Mouse (Mus musculus) forebrain, embryonic 14.5 days (tissue): ENCODE measurements at regions not wholly inside any gene's neighbourhood (a gene's known extent, or its start where the extent isn't known, plus 50 kb on each side); places are given as distances from the start of the nearest gene placed in this dataset.

Experiments used
- ATAC-seq: fragments of 200-750 bp; cut with Nextera tagmentation; 2 replicates; pipeline ENCODE4 v1.8.0; 2017; ENCODE audit warnings: mild to moderate bottlenecking, moderate library complexity
- DNase-seq: peaks from one replicate; pipeline ENCODE4 v3.0.0-alpha.2; 2015; ENCODE audit warnings: low spot score
- H3K27ac ChIP-seq: fragments of 300-500 bp; sonication (generic); 2 replicates; pipeline ENCODE4 v1.5.1; 2014; ENCODE audit warnings: low read depth, mild to moderate bottlenecking, control low read depth, low read length, moderate library complexity
- H3K27me3 ChIP-seq: fragments of 300-500 bp; sonication (generic); replicated peaks from 2 replicates; pipeline ENCODE4 v1.6.1; 2014; ENCODE audit warnings: low read length, control low read depth, mixed read lengths; ENCODE audit not compliant: control insufficient read depth, insufficient read depth
- H3K36me3 ChIP-seq: fragments of 300-500 bp; sonication (generic); 2 replicates; pipeline ENCODE4 v1.6.1; 2014; ENCODE audit warnings: low read length, control low read depth; ENCODE audit not compliant: control insufficient read depth, insufficient read depth
- H3K4me1 ChIP-seq: fragments of 300-500 bp; sonication (generic); 2 replicates; pipeline ENCODE4 v1.6.1; 2014; ENCODE audit warnings: antibody characterized with exemption, low read length, control low read depth; ENCODE audit not compliant: control insufficient read depth, insufficient read depth
- H3K4me2 ChIP-seq: fragments of 300-500 bp; sonication (generic); 2 replicates; pipeline ENCODE4 v1.6.1; 2014; ENCODE audit warnings: mild to moderate bottlenecking, control low read depth, low read length
- H3K4me3 ChIP-seq: fragments of 300-500 bp; sonication (generic); 2 replicates; pipeline ENCODE4 v1.5.1; 2014; ENCODE audit warnings: low read depth, low read length, control low read depth
- H3K9ac ChIP-seq: fragments of 300-500 bp; sonication (generic); 2 replicates; pipeline ENCODE4 v1.6.1; 2014; ENCODE audit warnings: mild to moderate bottlenecking, low read length, control low read depth, moderate library complexity
- H3K9me3 ChIP-seq: fragments of 300-500 bp; sonication (generic); replicated peaks from 2 replicates; pipeline ENCODE4 v1.6.1; 2016; ENCODE audit warnings: low read length, control low read depth, mixed read lengths; ENCODE audit not compliant: control insufficient read depth
- WGBS: fragments of 180-500 bp; shearing (Covaris S2); extraction: QIAGEN DNeasy Blood & Tissue Kit; methylation state at CpG from one replicate; pipeline ENCODE4 v1.1.7; 2014; 5-methylcytosine and 5-hydroxymethylcytosine counted together

DNA sequence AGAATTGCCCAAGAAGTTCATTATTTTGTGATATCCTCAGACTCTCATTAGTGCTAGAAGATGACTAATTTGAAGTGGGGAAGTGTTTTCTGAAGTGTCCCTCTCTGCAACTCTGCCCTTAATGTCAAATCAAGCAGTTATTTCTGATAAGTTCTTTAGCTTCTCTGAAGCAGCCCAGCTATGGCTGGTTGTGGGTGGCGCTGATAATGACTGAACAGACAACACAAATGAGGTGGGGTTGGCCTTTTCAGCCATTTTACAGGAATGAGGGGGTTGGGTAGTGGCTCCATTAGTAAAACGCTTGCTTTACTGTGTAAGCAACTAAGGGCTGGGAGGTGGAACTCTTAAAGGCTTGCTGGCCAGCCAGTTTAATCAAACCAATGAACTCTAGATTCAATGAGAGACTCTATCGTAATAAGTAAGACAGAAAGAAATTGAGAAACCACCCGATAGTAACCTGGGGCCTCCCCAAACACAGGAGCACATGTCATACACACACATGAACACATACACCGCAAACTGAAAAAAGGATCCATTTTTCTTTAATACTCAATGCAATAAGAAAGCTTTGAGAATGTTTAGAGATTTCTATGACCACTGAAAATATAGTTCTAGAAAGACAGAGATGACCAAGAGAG is 1268.3 kb upstream of the A1bg start:
- H3K27ac ChIP-seq, result no peak overlapping the region
- no peak overlapping the region for H3K9ac ChIP-seq
- no peaks in the 10 kb centered on the region for H3K36me3 ChIP-seq
- no peak for DNase-seq
- no peak overlapping the region for H3K4me2 ChIP-seq
- H3K4me1 ChIP-seq, result no peaks in the 10 kb centered on the region
- H3K4me3 ChIP-seq, result no peak overlapping the region
- no peaks in the 10 kb centered on the region for H3K27me3 ChIP-seq
- 82% methylated on average over 5 of the region's 5 CpGs for WGBS
- H3K9me3 ChIP-seq, result no peaks in the 10 kb centered on the region
- no peak for ATAC-seq

DNA sequence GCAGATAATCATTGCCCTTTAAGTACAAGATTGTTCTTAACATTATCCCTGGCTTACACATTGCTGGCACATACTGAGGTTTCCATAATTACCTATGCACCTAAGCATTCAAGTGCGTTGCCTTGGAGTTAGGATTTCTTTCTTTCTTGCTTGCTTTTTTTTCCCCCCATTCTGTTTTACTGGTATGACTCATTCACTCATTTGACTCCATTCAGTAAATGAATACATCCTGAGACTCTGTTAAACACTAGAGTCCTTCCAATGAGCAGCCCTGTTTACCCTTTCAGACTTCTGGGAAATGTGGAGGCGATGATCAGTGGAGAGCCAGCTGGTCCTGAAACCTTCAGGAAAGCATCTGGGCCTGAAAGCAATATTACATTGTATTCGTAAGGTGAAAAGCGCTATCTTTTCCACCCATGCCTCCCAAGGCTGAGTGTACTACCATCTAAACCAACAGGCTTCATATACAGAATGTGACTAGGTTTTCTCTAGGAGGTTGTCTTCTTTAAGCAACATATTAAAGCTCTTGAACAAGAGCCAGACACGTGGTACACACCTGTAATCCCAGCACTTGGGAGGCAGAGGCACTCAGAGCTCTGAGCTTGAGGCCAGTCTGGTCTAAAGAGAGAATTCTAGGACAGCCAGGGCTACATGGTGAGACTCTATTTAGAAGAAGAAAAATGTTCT is 1267.6 kb upstream of the A1bg start:
- WGBS, result 61% methylated on average over 5 of the region's 5 CpGs

GRCm38 (mm10) chr15:62189565-62190181 is 1266.9 kb upstream of the A1bg start:
- Histone ChIP-seq H3K9me3 (no peaks in the 10 kb centered on the region), H3K4me2 (no peak overlapping the region), H3K27me3 (no peaks in the 10 kb centered on the region), H3K36me3 (no peaks in the 10 kb centered on the region), H3K4me1 (no peaks in the 10 kb centered on the region), H3K9ac (no peak overlapping the region), H3K27ac (no peak overlapping the region), H3K4me3 (no peak overlapping the region)
- WGBS, result 83% methylated on average over 14 of the region's 14 CpGs
- ATAC-seq, result no peak
- no peak for DNase-seq

More for the DNA sequence above, 1267.6 kb upstream of the A1bg start:
- Histone ChIP-seq H3K27ac (no peak overlapping the region), H3K27me3 (no peaks in the 10 kb centered on the region), H3K4me2 (no peak overlapping the region), H3K4me3 (no peak overlapping the region), H3K4me1 (no peaks in the 10 kb centered on the region), H3K9ac (no peak overlapping the region), H3K9me3 (no peaks in the 10 kb centered on the region), H3K36me3 (no peaks in the 10 kb centered on the region)
- DNase-seq (no peak), ATAC-seq (no peak)

- no peak for DNase-seq
- no peaks in the 10 kb centered on the region for H3K9me3 ChIP-seq
- no peak overlapping the region for H3K9ac ChIP-seq
- no peak overlapping the region for H3K4me2 ChIP-seq
- H3K36me3 ChIP-seq, result no peaks in the 10 kb centered on the region
- no peaks in the 10 kb centered on the region for H3K27me3 ChIP-seq
- no peaks in the 10 kb centered on the region for H3K4me1 ChIP-seq
- no peak overlapping the region for H3K27ac ChIP-seq
- no peak overlapping the region for H3K4me3 ChIP-seq
- ATAC-seq, result no peak
- 95% methylated on average over 11 of the region's 11 CpGs for WGBS
Observed at GRCm38 (mm10) chr15:62186548-62186947, 1263.7 kb upstream of the A1bg start.

GRCm38 (mm10) chr15:62183803-62184202 is 1261.0 kb upstream of the A1bg start:
- WGBS, result 91% methylated on average over 4 of the region's 4 CpGs
- ATAC-seq, result no peak
- DNase-seq, result no peak

GRCm38 (mm10) chr15:62181454-62181910 is 1258.7 kb upstream of the A1bg start:
- Histone ChIP-seq H3K4me3 (no peak overlapping the region), H3K27ac (no peak overlapping the region), H3K36me3 (no peaks in the 10 kb centered on the region), H3K9me3 (no peaks in the 10 kb centered on the region), H3K9ac (no peak overlapping the region), H3K27me3 (no peaks in the 10 kb centered on the region), H3K4me2 (no peak overlapping the region), H3K4me1 (no peaks in the 10 kb centered on the region)
- ATAC-seq (no peak), DNase-seq (no peak)
- WGBS, result 83% methylated on average over 2 of the region's 2 CpGs

More at GRCm38 (mm10) chr15:62183803-62184202, 1261.0 kb upstream of the A1bg start:
- no peaks in the 10 kb centered on the region for H3K9me3 ChIP-seq
- H3K4me1 ChIP-seq, result no peaks in the 10 kb centered on the region
- no peak overlapping the region for H3K9ac ChIP-seq
- no peak overlapping the region for H3K27ac ChIP-seq
- H3K4me2 ChIP-seq, result no peak overlapping the region
- H3K27me3 ChIP-seq, result no peaks in the 10 kb centered on the region
- H3K4me3 ChIP-seq, result no peak overlapping the region
- H3K36me3 ChIP-seq, result no peaks in the 10 kb centered on the region

GRCm38 (mm10) chr15:62180718-62181117 is 1257.9 kb upstream of the A1bg start:
- no peak overlapping the region for H3K4me2 ChIP-seq

DNA sequence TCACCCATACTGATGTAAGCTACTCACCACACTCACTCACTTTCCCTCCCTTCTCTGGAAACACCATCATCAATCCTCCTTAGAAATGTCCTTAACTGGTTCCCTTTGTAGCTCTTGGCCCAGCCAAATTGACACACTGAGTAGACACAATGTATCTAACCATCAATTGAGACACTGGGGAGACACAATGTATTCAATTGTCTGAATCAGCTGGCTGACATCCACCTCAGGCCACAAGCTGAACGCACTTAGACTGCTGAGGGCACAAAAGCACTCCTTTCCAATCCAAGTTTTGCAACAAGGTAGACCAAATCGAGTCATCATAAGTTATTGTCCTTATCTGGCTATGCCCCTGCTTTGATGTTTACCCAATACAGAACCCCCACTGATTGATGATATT is 1257.0 kb upstream of the A1bg start:
- Histone ChIP-seq H3K9ac (no peak overlapping the region), H3K27me3 (no peaks in the 10 kb centered on the region), H3K4me2 (no peak overlapping the region), H3K9me3 (no peaks in the 10 kb centered on the region), H3K4me1 (no peaks in the 10 kb centered on the region), H3K36me3 (no peaks in the 10 kb centered on the region), H3K4me3 (no peak overlapping the region), H3K27ac (no peak overlapping the region)
- 76% methylated on average over 2 of the region's 2 CpGs for whole genome bisulfite sequencing
- no peak for DNase-seq
- no peak for ATAC-seq

More at GRCm38 (mm10) chr15:62180718-62181117, 1257.9 kb upstream of the A1bg start:
- no peak for DNase-seq
- no peak for ATAC-seq
- no peak overlapping the region for H3K27ac ChIP-seq
- H3K4me3 ChIP-seq, result no peak overlapping the region
- no peaks in the 10 kb centered on the region for H3K27me3 ChIP-seq
- H3K36me3 ChIP-seq, result no peaks in the 10 kb centered on the region
- H3K4me1 ChIP-seq, result no peaks in the 10 kb centered on the region
- 92% methylated on average over 3 of the region's 3 CpGs for WGBS
- no peaks in the 10 kb centered on the region for H3K9me3 ChIP-seq
- no peak overlapping the region for H3K9ac ChIP-seq

DNA sequence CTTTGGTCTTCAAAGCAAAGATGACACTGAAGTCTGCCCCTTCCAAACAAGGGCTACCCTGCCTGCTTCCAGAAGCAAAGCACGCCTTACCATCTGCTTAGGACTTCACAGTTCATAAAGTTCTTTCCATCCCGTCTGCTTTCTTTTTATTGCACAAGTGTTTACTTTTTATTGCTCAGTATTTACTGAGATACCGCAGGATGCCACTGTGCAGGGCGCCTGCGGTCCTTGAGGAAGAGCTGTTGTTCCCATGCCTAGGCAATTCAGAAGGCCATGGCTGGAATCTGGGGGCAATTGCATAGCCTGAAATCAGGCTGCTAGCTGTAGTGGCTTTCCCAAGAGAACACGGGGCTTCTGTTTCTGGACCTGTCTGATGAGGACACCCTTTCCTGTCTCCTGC is 1255.8 kb upstream of the A1bg start:
- no peaks in the 10 kb centered on the region for H3K4me1 ChIP-seq
- no peak overlapping the region for H3K27ac ChIP-seq
- DNase-seq, result no peak
- H3K36me3 ChIP-seq, result no peaks in the 10 kb centered on the region
- H3K4me3 ChIP-seq, result no peak overlapping the region
- no peak overlapping the region for H3K4me2 ChIP-seq
- no peaks in the 10 kb centered on the region for H3K27me3 ChIP-seq
- 94% methylated on average over 6 of the region's 6 CpGs for WGBS
- H3K9me3 ChIP-seq, result no peaks in the 10 kb centered on the region
- ATAC-seq, result no peak
- no peak overlapping the region for H3K9ac ChIP-seq
